Mouse (Mus musculus): ENCODE measurements at regions not wholly inside any gene's neighbourhood (a gene's known extent, or its start where the extent isn't known, plus 50 kb on each side); places are given as distances from the start of the nearest gene placed in this dataset.
A peak's percentile ranks its signal among the peaks of the same experiment; 100 is the strongest.

- no peak for DNase-seq (ENCODE audit: low read depth, low spot score)
Observed at GRCm38 (mm10) chr1:75888499-75889208, 342.6 kb downstream of the Slc4a3 start.

- no peak for DNase-seq (ENCODE audit: low read depth, low spot score)
Observed at GRCm38 (mm10) chr1:75889847-75890591, 344.0 kb downstream of the Slc4a3 start.

- no peak for DNase-seq (ENCODE audit: low read depth, low spot score)
Observed at GRCm38 (mm10) chr1:75890636-75891276, 344.7 kb downstream of the Slc4a3 start.

GRCm38 (mm10) chr1:75895550-75895949 is 349.5 kb downstream of the Slc4a3 start:
- DNase-seq (ENCODE audit: low read depth, low spot score): no peak

GRCm38 (mm10) chr1:75901146-75901545 is 355.1 kb downstream of the Slc4a3 start:
- DNase-seq (ENCODE audit: low read depth, low spot score): no peak

- no peak for DNase-seq (ENCODE audit: low read depth, low spot score)
Observed at GRCm38 (mm10) chr1:75905699-75906470, 359.8 kb downstream of the Slc4a3 start.

- no peak for DNase-seq (ENCODE audit: low read depth, low spot score)
Observed at GRCm38 (mm10) chr1:75915311-75915710, 369.2 kb downstream of the Slc4a3 start.

- DNase-seq (ENCODE audit: low read depth, low spot score): no peak
Observed at GRCm38 (mm10) chr1:75916181-75916580, 370.1 kb downstream of the Slc4a3 start.

- DNase-seq (ENCODE audit: low read depth, low spot score): no peak
Observed at GRCm38 (mm10) chr1:75919134-75919533, 373.1 kb downstream of the Slc4a3 start.

- DNase-seq (ENCODE audit: low read depth, low spot score): no peak
Observed at GRCm38 (mm10) chr1:75925046-75925445, 379.0 kb downstream of the Slc4a3 start.

GRCm38 (mm10) chr1:75925802-75926201 is 379.7 kb downstream of the Slc4a3 start:
- peak; percentile 80 for DNase-seq (ENCODE audit: low read depth, low spot score)

GRCm38 (mm10) chr1:75931852-75932251 is 385.8 kb downstream of the Slc4a3 start:
- no peak for DNase-seq (ENCODE audit: low read depth, low spot score)

GRCm38 (mm10) chr1:75933831-75934230 is 387.8 kb downstream of the Slc4a3 start:
- peak; percentile 80 for DNase-seq (ENCODE audit: low read depth, low spot score)

GRCm38 (mm10) chr1:75934761-75935160 is 388.7 kb downstream of the Slc4a3 start:
- no peak for DNase-seq (ENCODE audit: low read depth, low spot score)

GRCm38 (mm10) chr1:75935866-75936265 is 389.8 kb downstream of the Slc4a3 start:
- DNase-seq (ENCODE audit: low read depth, low spot score): no peak

GRCm38 (mm10) chr1:75936596-75936995 is 390.5 kb downstream of the Slc4a3 start:
- DNase-seq (ENCODE audit: low read depth, low spot score): peak; percentile 34

- no peak for DNase-seq (ENCODE audit: low read depth, low spot score)
Observed at GRCm38 (mm10) chr1:75937331-75937730, 391.3 kb downstream of the Slc4a3 start.

- no peak for DNase-seq (ENCODE audit: low read depth, low spot score)
Observed at GRCm38 (mm10) chr1:75946290-75946839, 400.3 kb downstream of the Slc4a3 start.

GRCm38 (mm10) chr1:75978203-75978986 is 432.3 kb downstream of the Slc4a3 start:
- no peak for DNase-seq (ENCODE audit: low read depth, low spot score)

- no peak for DNase-seq (ENCODE audit: low read depth, low spot score)
Observed at GRCm38 (mm10) chr1:75983057-75983456, 437.0 kb downstream of the Slc4a3 start.

- no peak for DNase-seq (ENCODE audit: low read depth, low spot score)
Observed at GRCm38 (mm10) chr1:75983487-75983886, 437.4 kb downstream of the Slc4a3 start.
